Mouse (Mus musculus) heart, postnatal 0 days (tissue): Measurements from ENCODE around the gene Homer2. TPM values are rescaled to one million over a fixed set of nuclear protein-coding genes. Genes with fewer than 3 reads are reported as not detected.

Experiments
- ATAC-seq: fragments of 200-750 bp; cut with Nextera tagmentation; 2 replicates; pipeline ENCODE4 v1.8.0; 2017; ENCODE audit warnings: low read depth, moderate number of reproducible peaks, moderate library complexity; ENCODE audit not compliant: insufficient read depth
- DNase-seq: peaks from one replicate; pipeline ENCODE4 v3.0.0-alpha.2; 2016; ENCODE audit warnings: low spot score
- H3K27ac ChIP-seq: fragments of 300-500 bp; sonication (generic); 2 replicates; pipeline ENCODE4 v1.5.1; 2014; ENCODE audit warnings: low read depth, mild to moderate bottlenecking
- H3K27me3 ChIP-seq: fragments of 300-500 bp; sonication (generic); 2 replicates; pipeline ENCODE4 v1.6.1; 2014; ENCODE audit warnings: low read length, mixed read lengths; ENCODE audit not compliant: control insufficient read depth, insufficient read depth
- H3K36me3 ChIP-seq: fragments of 300-500 bp; sonication (generic); replicated peaks from 2 replicates; pipeline ENCODE4 v1.6.1; 2014; ENCODE audit warnings: low read length, mixed read lengths; ENCODE audit not compliant: control insufficient read depth, insufficient read depth
- H3K4me1 ChIP-seq: fragments of 300-500 bp; sonication (generic); 2 replicates; pipeline ENCODE4 v1.6.1; 2014; ENCODE audit warnings: antibody characterized with exemption; ENCODE audit not compliant: control insufficient read depth, insufficient read depth
- H3K4me2 ChIP-seq: fragments of 300-500 bp; sonication (generic); 2 replicates; pipeline ENCODE4 v1.6.1; 2014; ENCODE audit warnings: low read depth, mild to moderate bottlenecking, low read length, moderate library complexity
- H3K4me3 ChIP-seq: fragments of 300-500 bp; sonication (generic); 2 replicates; pipeline ENCODE4 v1.5.1; 2014; ENCODE audit warnings: low read depth, low read length
- H3K9ac ChIP-seq: fragments of 300-500 bp; sonication (generic); replicated peaks from 2 replicates; pipeline ENCODE4 v1.6.1; 2014; ENCODE audit warnings: low read depth, low read length, mixed read lengths
- H3K9me3 ChIP-seq: fragments of 300-500 bp; sonication (generic); replicated peaks from 2 replicates; pipeline ENCODE4 v1.6.1; 2016; ENCODE audit warnings: low read length; ENCODE audit not compliant: control insufficient read depth
- CTCF ChIP-seq: IDR thresholded peaks from 2 replicates; pipeline ENCODE4 v1.5.1; 2016; ENCODE audit warnings: antibody characterized with exemption, control low read depth, low read depth
- EP300 ChIP-seq: IDR thresholded peaks from 2 replicates; pipeline ENCODE4 v1.6.1; 2016; ENCODE audit warnings: antibody characterized with exemption, low read depth
- WGBS: fragments of 180-500 bp; shearing (Covaris S2); extraction: QIAGEN DNeasy Blood & Tissue Kit; methylation state at CpG from one replicate; pipeline ENCODE4 v1.1.7; 2014; 5-methylcytosine and 5-hydroxymethylcytosine counted together
- polyA plus RNA-seq: library from polyadenylated mRNA; unstranded; fragments of >200 nt; fragmentation: Nextera tagmentation; extraction: Ambion mirVana; gene quantifications from 2 replicates; pipeline ENCODE4 v1.2.1, GENCODE M21; 2015
- total RNA-seq: library from RNA; depleted of rRNA; stranded (reverse); fragments of >200 nt; gene quantifications from 2 replicates; pipeline ENCODE4 v1.2.3, GENCODE M21; 2014; ENCODE audit warnings: low replicate concordance

Gene Homer2
- total and polyA plus RNA-seq, 2 experiments from 2014 or later: 19.5 to 51.3 TPM

- H3K4me3 ChIP-seq: no peak overlapping the region
- no peaks in the 10 kb centered on the region for H3K36me3 ChIP-seq
- H3K27me3 ChIP-seq: no peaks in the 10 kb centered on the region
- H3K27ac ChIP-seq: no peak overlapping the region
- DNase-seq: no peak
- TF ChIP-seq CTCF (no peak), EP300 (no peak)
- peaks cover 13% of the 10 kb centered on the region for H3K4me1 ChIP-seq
- H3K9ac ChIP-seq: no peak overlapping the region
- H3K4me2 ChIP-seq: no peak overlapping the region
- no peak for ATAC-seq
- H3K9me3 ChIP-seq: no peaks in the 10 kb centered on the region
- 88% methylated on average over 13 of the region's 13 CpGs for WGBS
These were observed 9.0 kb downstream of the Homer2 start for GRCm38 (mm10) chr7:81698357-81698756.

GRCm38 (mm10) chr7:81697954-81698353, 9.4 kb downstream of the Homer2 start:
- H3K27me3 ChIP-seq: no peaks in the 10 kb centered on the region
- H3K27ac ChIP-seq: no peak overlapping the region
- H3K9me3 ChIP-seq: no peaks in the 10 kb centered on the region
- no peak for TF ChIP-seq CTCF
- TF ChIP-seq EP300: no peak
- H3K4me2 ChIP-seq: no peak overlapping the region
- no peak overlapping the region for H3K9ac ChIP-seq
- H3K4me3 ChIP-seq: no peak overlapping the region
- H3K36me3 ChIP-seq: no peaks in the 10 kb centered on the region
- whole genome bisulfite sequencing: 68% methylated on average over 4 of the region's 4 CpGs
- peaks cover 13% of the 10 kb centered on the region for H3K4me1 ChIP-seq
- ATAC-seq (no peak), DNase-seq (no peak)

- Histone ChIP-seq H3K4me3 (no peak overlapping the region), H3K9ac (no peak overlapping the region), H3K27me3 (no peaks in the 10 kb centered on the region), H3K9me3 (no peaks in the 10 kb centered on the region), H3K4me1 (peaks cover 13% of the 10 kb centered on the region), H3K36me3 (no peaks in the 10 kb centered on the region), H3K27ac (no peak overlapping the region), H3K4me2 (no peak overlapping the region)
- TF ChIP-seq CTCF (no peak), EP300 (no peak)
- ATAC-seq (no peak), DNase-seq (no peak)
- 66% methylated on average over 16 of the region's 16 CpGs for WGBS
These were observed 11.4 kb downstream of the Homer2 start for GRCm38 (mm10) chr7:81695763-81696533.

GRCm38 (mm10) chr7:81691067-81691466, 16.3 kb downstream of the Homer2 start:
- Histone ChIP-seq H3K4me1 (peaks cover 15% of the 10 kb centered on the region), H3K4me2 (no peak overlapping the region), H3K27me3 (no peaks in the 10 kb centered on the region), H3K4me3 (no peak overlapping the region), H3K36me3 (no peaks in the 10 kb centered on the region), H3K27ac (no peak overlapping the region), H3K9me3 (no peaks in the 10 kb centered on the region), H3K9ac (no peak overlapping the region)
- no peak for ATAC-seq
- no peak for DNase-seq
- WGBS: 67% methylated on average over 5 of the region's 5 CpGs
- TF ChIP-seq CTCF: no peak
- no peak for TF ChIP-seq EP300

GRCm38 (mm10) chr7:81689116-81689681, 18.1 kb downstream of the Homer2 start:
- Histone ChIP-seq H3K9me3 (no peaks in the 10 kb centered on the region), H3K4me3 (no peak overlapping the region), H3K27ac (peak overlapping the region; percentile 70), H3K27me3 (no peaks in the 10 kb centered on the region), H3K4me2 (no peak overlapping the region), H3K4me1 (peaks cover 32% of the 10 kb centered on the region), H3K36me3 (no peaks in the 10 kb centered on the region), H3K9ac (no peak overlapping the region)
- peak; percentile 42; the same call in 1 of the 2 replicates for ATAC-seq
- DNase-seq: peak; percentile 37
- 43% methylated on average over 8 of the region's 8 CpGs for WGBS
- TF ChIP-seq CTCF (no peak), EP300 (no peak)

GRCm38 (mm10) chr7:81688378-81688777, 18.9 kb downstream of the Homer2 start:
- TF ChIP-seq EP300: no peak
- Histone ChIP-seq H3K4me1 (peaks cover 35% of the 10 kb centered on the region), H3K36me3 (no peaks in the 10 kb centered on the region), H3K27ac (peak overlapping the region; percentile 70), H3K9me3 (no peaks in the 10 kb centered on the region), H3K4me2 (no peak overlapping the region), H3K27me3 (no peaks in the 10 kb centered on the region), H3K9ac (no peak overlapping the region), H3K4me3 (no peak overlapping the region)
- ATAC-seq: no peak
- no peak for DNase-seq
- WGBS: 73% methylated on average over 9 of the region's 9 CpGs
